Mouse (Mus musculus): ENCODE measurements around the gene Slc7a5. TPM values are rescaled to one million over a fixed set of nuclear protein-coding genes. Genes with fewer than 3 reads are reported as not detected.
A peak's percentile ranks its signal among the peaks of the same experiment; 100 is the strongest.

Slc7a5 gene
- total and polyA plus RNA-seq, 3 experiments = 110 to 291 (median 207) TPM

DNA sequence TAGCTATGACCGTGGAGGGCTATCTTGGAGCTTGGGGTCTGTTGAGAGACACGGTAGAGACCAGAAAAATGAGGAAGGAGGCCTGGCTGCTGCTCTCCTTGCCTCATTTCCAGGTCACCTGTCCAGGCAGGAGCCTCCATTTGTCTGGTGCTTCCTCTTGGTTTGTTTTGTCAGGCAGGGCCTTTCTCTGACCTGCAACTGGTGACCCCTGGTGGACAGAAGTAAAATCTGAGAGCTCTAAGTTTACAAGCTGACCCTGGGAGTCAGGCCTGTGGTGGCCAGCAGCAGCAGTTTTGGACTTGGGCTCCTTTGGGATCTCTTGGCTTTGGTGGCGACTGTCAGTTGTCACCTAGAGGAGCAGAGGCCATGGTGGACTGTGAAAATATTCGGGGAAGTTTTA lies 27.0 kb upstream of the Slc7a5 start:
- Histone ChIP-seq H3K27me3 (replicated peaks) (no peaks in the 10 kb centered on the region), H3K9ac (ENCODE audit: insufficient read depth, low read depth) (peak overlapping the region; percentile 44), H3K4me1 (ENCODE audit: control insufficient read depth in 1 of 2, insufficient read depth in 2 of 2) (peaks cover 32 to 76% of the 10 kb centered on the region in 2 experiments), H3K27ac (ENCODE audit: insufficient read depth, low read depth) (peak overlapping the region; percentile 61), H3K4me2 (ENCODE audit: insufficient read depth, low read depth, poor library complexity, severe bottlenecking) (peak overlapping the region; percentile 44), H3K4me3 (replicated peaks in 1 of 3; ENCODE audit: low read depth in 2 of 3, low read length in 2 of 3, poor library complexity in 1 of 3) (no peak overlapping the region), H3K36me3 (replicated peaks in 1 of 2; ENCODE audit: control insufficient read depth in 1 of 2, insufficient read depth in 1 of 2, low read length in 1 of 2) (no peaks in the 10 kb centered on the region), H3K79me2 (replicated peaks; ENCODE audit: control insufficient read depth, extremely low read depth, insufficient read depth, poor library complexity, severe bottlenecking) (no peaks in the 10 kb centered on the region), H3K9me3 (replicated peaks; ENCODE audit: low read length) (no peaks in the 10 kb centered on the region)
- peak; percentile 71 for DNase-seq (ENCODE audit: extremely low read depth)
- dilution Hi-C loops (cut with MboI; ENCODE audit: extremely low pct_ligation_motif_present, extremely low pct_unique_long_range_greater_than_20kb, low sequenced_read_pairs) (no loop called here), in situ Hi-C loops (cut with MboI; ENCODE audit: low pct_ligation_motif_present, low pct_unique_long_range_greater_than_20kb, low sequenced_read_pairs) (loop anchor here (10.0 kb wide), 1 partner anchor 220 kb away; no protein-coding TSS in a partner anchor)
- TF ChIP-seq JUN (IDR thresholded peaks at IDR 0.05; ENCODE audit: insufficient read depth, low read depth, low read length) (no peak), GABPA (IDR thresholded peaks at IDR 0.05; ENCODE audit: insufficient replicate concordance, low read depth, low read length) (no peak), KAT2A (IDR thresholded peaks at IDR 0.05; ENCODE audit: insufficient replicate concordance, low read length) (no peak), MEF2A (IDR thresholded peaks at IDR 0.05; ENCODE audit: borderline replicate concordance, low read depth, low read length) (peak; percentile 45; the same call in 1 of the 2 replicates), TCF12 (IDR thresholded peaks at IDR 0.05; ENCODE audit: low read depth, low read length) (no peak), SIN3A (IDR thresholded peaks at IDR 0.05; ENCODE audit: low read length) (peak; percentile 15; the same call in 1 of the 2 replicates), CHD2 (IDR thresholded peaks at IDR 0.05; ENCODE audit: low read length) (no peak), ELF1 (IDR thresholded peaks at IDR 0.05; ENCODE audit: low read depth, low read length) (peak; percentile 43), IRF4 (IDR thresholded peaks at IDR 0.05; ENCODE audit: low read depth, low read length) (peak; percentile 53; the same call in 1 of the 2 replicates), CHD1 (IDR thresholded peaks at IDR 0.05; ENCODE audit: low read depth, low read length) (no peak), UBTF (IDR thresholded peaks at IDR 0.05; ENCODE audit: low read depth, low read length) (no peak), POLR2A (IDR thresholded peaks at IDR 0.05; ENCODE audit: low read depth, low read length) (no peak), ZNF384 (IDR thresholded peaks at IDR 0.05; ENCODE audit: low read depth, low read length) (no peak), TBP (conservative IDR thresholded peaks at IDR 0.05; ENCODE audit: low read depth, low read length) (no peak), E2F4 (IDR thresholded peaks at IDR 0.05; ENCODE audit: insufficient replicate concordance, low read depth, low read length) (no peak), USF1 (IDR thresholded peaks at IDR 0.05; ENCODE audit: low read depth, low read length) (no peak), PAX5 (IDR thresholded peaks at IDR 0.05; ENCODE audit: low read length) (no peak), ETS1 (conservative IDR thresholded peaks at IDR 0.05; ENCODE audit: low read depth, low read length) (no peak), RAD21 (IDR thresholded peaks at IDR 0.05; ENCODE audit: low read depth, low read length) (peak; percentile 56), EP300 (IDR thresholded peaks at IDR 0.05; ENCODE audit: low read length) (no peak), NRF1 (IDR thresholded peaks at IDR 0.05; ENCODE audit: low read depth, low read length) (no peak), ZMIZ1 (IDR thresholded peaks at IDR 0.05; ENCODE audit: low read depth, low read length) (no peak), USF2 (conservative IDR thresholded peaks at IDR 0.05; ENCODE audit: low read depth, low read length) (no peak), MAFK (IDR thresholded peaks at IDR 0.05; ENCODE audit: insufficient replicate concordance, low read length) (no peak; the same call in 1 of the 2 replicates), MXI1 (IDR thresholded peaks at IDR 0.05; ENCODE audit: low read depth, low read length) (no peak), CTCF (conservative IDR thresholded peaks at IDR 0.05 in 1 of 2, IDR thresholded peaks at IDR 0.05 in 1 of 2; ENCODE audit: low read depth in 2 of 2, low read length in 2 of 2) (peak in 1 of 2 experiments; percentile 83; a peak in 2 of 4 replicates), ZC3H11A (IDR thresholded peaks at IDR 0.05; ENCODE audit: low read depth, low read length) (no peak), NELFE (IDR thresholded peaks at IDR 0.05; ENCODE audit: low read depth, low read length) (peak; percentile 37; the same call in 1 of the 2 replicates), MYC (IDR thresholded peaks at IDR 0.05; ENCODE audit: low read depth, low read length) (no peak), BHLHE40 (IDR thresholded peaks at IDR 0.05; ENCODE audit: low read depth, low read length) (no peak; the same call in 1 of the 2 replicates), MAZ (IDR thresholded peaks at IDR 0.05; ENCODE audit: low read depth, low read length) (0 out of 2 replicates have a peak, but pooled peaks have one; percentile 5), JUND (conservative IDR thresholded peaks at IDR 0.05; ENCODE audit: low read depth, low read length) (no peak), MAX (IDR thresholded peaks at IDR 0.05; ENCODE audit: low read length) (peak; percentile 13; the same call in 1 of the 2 replicates), ZKSCAN1 (IDR thresholded peaks at IDR 0.05; ENCODE audit: borderline replicate concordance, low read depth, low read length) (no peak), POLR2AphosphoS2 (IDR thresholded peaks at IDR 0.05; ENCODE audit: low read depth, low read length) (no peak), SMC3 (IDR thresholded peaks at IDR 0.05; ENCODE audit: low read depth, low read length) (peak; percentile 65), RCOR1 (conservative IDR thresholded peaks at IDR 0.05; ENCODE audit: low read depth, low read length) (no peak), HCFC1 (IDR thresholded peaks at IDR 0.05; ENCODE audit: low read depth, low read length) (no peak)

All from CH12.LX (cell line).